Mouse (Mus musculus) lung, embryonic 14.5 days (tissue): ENCODE measurements at regions not wholly inside any gene's neighbourhood (a gene's known extent, or its start where the extent isn't known, plus 50 kb on each side); places are given as distances from the start of the nearest gene placed in this dataset.
A peak's percentile ranks its signal among the peaks of the same experiment; 100 is the strongest.
"Not testable (repeated sequence)": the region's sequence is repeated elsewhere in the genome, so short reads cannot be mapped to it uniquely, and the experiment has no call there.

Experiments used
- ATAC-seq: fragments of 200-750 bp; cut with Nextera tagmentation; 2 replicates; pipeline ENCODE4 v1.8.0; 2017; ENCODE audit warnings: mild to moderate bottlenecking, moderate TSS enrichment, moderate library complexity; ENCODE audit not compliant: insufficient read depth
- DNase-seq: peaks from one replicate; pipeline ENCODE4 v3.0.0-alpha.2; 2015
- H3K27ac ChIP-seq: fragments of 300-500 bp; sonication (generic); 2 replicates; pipeline ENCODE4 v1.5.1; 2014; ENCODE audit warnings: low read depth, mild to moderate bottlenecking, moderate library complexity
- H3K27me3 ChIP-seq: fragments of 300-500 bp; sonication (generic); 2 replicates; pipeline ENCODE4 v1.6.1; 2014; ENCODE audit warnings: low read length, control low read depth; ENCODE audit not compliant: insufficient read depth
- H3K36me3 ChIP-seq: fragments of 300-500 bp; sonication (generic); 2 replicates; pipeline ENCODE4 v1.6.1; 2014; ENCODE audit warnings: control low read depth; ENCODE audit not compliant: insufficient read depth
- H3K4me1 ChIP-seq: fragments of 300-500 bp; sonication (generic); 2 replicates; pipeline ENCODE4 v1.6.1; 2014; ENCODE audit warnings: antibody characterized with exemption, control low read depth; ENCODE audit not compliant: insufficient read depth
- H3K4me2 ChIP-seq: fragments of 300-500 bp; sonication (generic); 2 replicates; pipeline ENCODE4 v1.6.1; 2014; ENCODE audit warnings: mild to moderate bottlenecking
- H3K4me3 ChIP-seq: fragments of 300-500 bp; sonication (generic); 2 replicates; pipeline ENCODE4 v1.5.1; 2014; ENCODE audit warnings: low read depth, low read length
- H3K9ac ChIP-seq: fragments of 300-500 bp; sonication (generic); 2 replicates; pipeline ENCODE4 v1.6.1; 2014
- H3K9me3 ChIP-seq: fragments of 300-500 bp; sonication (generic); 2 replicates; pipeline ENCODE4 v1.6.1; 2016; ENCODE audit warnings: low read depth, low read length, control low read depth
- CTCF ChIP-seq: IDR thresholded peaks from 2 replicates; pipeline ENCODE4 v1.5.1; 2016; ENCODE audit warnings: antibody characterized with exemption, low read depth
- WGBS: fragments of 180-500 bp; shearing (Covaris S2); extraction: QIAGEN DNeasy Blood & Tissue Kit; methylation state at CpG from one replicate; pipeline ENCODE4 v1.1.7; 2014; 5-methylcytosine and 5-hydroxymethylcytosine counted together

GRCm38 (mm10) chr13:118055546-118055945 is 330.9 kb upstream of the B430218F22Rik start:
- not testable (repeated sequence) for H3K27me3 ChIP-seq, H3K4me3 ChIP-seq, H3K36me3 ChIP-seq, H3K4me2 ChIP-seq, H3K27ac ChIP-seq, DNase-seq, H3K9me3 ChIP-seq, H3K4me1 ChIP-seq, ATAC-seq, H3K9ac ChIP-seq
- WGBS: 74% methylated on average over 8 of the region's 8 CpGs

- no peak for TF ChIP-seq CTCF
- ATAC-seq: no peak
- H3K4me1 ChIP-seq: no peaks in the 10 kb centered on the region
Observed at GRCm38 (mm10) chr13:118065518-118065917, 320.9 kb upstream of the B430218F22Rik start.

GRCm38 (mm10) chr13:118068038-118068437 is 318.4 kb upstream of the B430218F22Rik start:
- Histone ChIP-seq H3K4me1 (no peaks in the 10 kb centered on the region), H3K4me3 (no peak overlapping the region), H3K27me3 (no peaks in the 10 kb centered on the region), H3K9ac (no peak overlapping the region), H3K36me3 (no peaks in the 10 kb centered on the region), H3K27ac (no peak overlapping the region), H3K9me3 (no peaks in the 10 kb centered on the region), H3K4me2 (no peak overlapping the region)
- TF ChIP-seq CTCF: no peak
- 83% methylated on average over 2 of the region's 2 CpGs for WGBS
- no peak for ATAC-seq
- DNase-seq: no peak

More at GRCm38 (mm10) chr13:118065518-118065917, 320.9 kb upstream of the B430218F22Rik start:
- no peaks in the 10 kb centered on the region for H3K9me3 ChIP-seq
- no peak overlapping the region for H3K4me2 ChIP-seq
- H3K4me3 ChIP-seq: no peak overlapping the region
- no peaks in the 10 kb centered on the region for H3K27me3 ChIP-seq
- H3K27ac ChIP-seq: no peak overlapping the region
- no peaks in the 10 kb centered on the region for H3K36me3 ChIP-seq
- no peak overlapping the region for H3K9ac ChIP-seq
- no peak for DNase-seq

- H3K9ac ChIP-seq: no peak overlapping the region
- no peak overlapping the region for H3K4me3 ChIP-seq
- no peak for TF ChIP-seq CTCF
- no peak overlapping the region for H3K4me2 ChIP-seq
- no peak overlapping the region for H3K27ac ChIP-seq
- 16% methylated on average over 5 of the region's 5 CpGs for WGBS
- no peaks in the 10 kb centered on the region for H3K36me3 ChIP-seq
- no peaks in the 10 kb centered on the region for H3K27me3 ChIP-seq
- no peaks in the 10 kb centered on the region for H3K9me3 ChIP-seq
- DNase-seq: peak; percentile 46
- ATAC-seq: peak; percentile 75; the same call in 1 of the 2 replicates
- H3K4me1 ChIP-seq: no peaks in the 10 kb centered on the region
Observed at GRCm38 (mm10) chr13:118086306-118086705, 300.1 kb upstream of the B430218F22Rik start.

GRCm38 (mm10) chr13:118086966-118087365 is 299.5 kb upstream of the B430218F22Rik start:
- DNase-seq: no peak
- Histone ChIP-seq H3K27ac (no peak overlapping the region), H3K9ac (no peak overlapping the region), H3K36me3 (no peaks in the 10 kb centered on the region), H3K4me2 (no peak overlapping the region), H3K4me1 (no peaks in the 10 kb centered on the region), H3K9me3 (no peaks in the 10 kb centered on the region), H3K4me3 (no peak overlapping the region), H3K27me3 (no peaks in the 10 kb centered on the region)
- TF ChIP-seq CTCF: no peak
- ATAC-seq: no peak
- 64% methylated on average over 2 of the region's 2 CpGs for WGBS

- no peak for TF ChIP-seq CTCF
- DNase-seq (peak; percentile 51), ATAC-seq (peak; percentile 28; the same call in 1 of the 2 replicates)
- 55% methylated on average over 4 of the region's 4 CpGs for WGBS
- Histone ChIP-seq H3K4me1 (no peaks in the 10 kb centered on the region), H3K27ac (no peak overlapping the region), H3K4me3 (no peak overlapping the region), H3K9ac (no peak overlapping the region), H3K9me3 (no peaks in the 10 kb centered on the region), H3K36me3 (no peaks in the 10 kb centered on the region), H3K4me2 (no peak overlapping the region), H3K27me3 (no peaks in the 10 kb centered on the region)
Observed at GRCm38 (mm10) chr13:118088100-118088499, 298.3 kb upstream of the B430218F22Rik start.

- H3K27ac ChIP-seq: no peak overlapping the region
- H3K4me2 ChIP-seq: no peak overlapping the region
- TF ChIP-seq CTCF: no peak
- H3K9ac ChIP-seq: no peak overlapping the region
- ATAC-seq: no peak
- no peaks in the 10 kb centered on the region for H3K9me3 ChIP-seq
- WGBS: 64% methylated on average over 1 of the region's 1 CpGs
- H3K4me1 ChIP-seq: no peaks in the 10 kb centered on the region
- H3K27me3 ChIP-seq: no peaks in the 10 kb centered on the region
- no peak for DNase-seq
- H3K36me3 ChIP-seq: no peaks in the 10 kb centered on the region
- no peak overlapping the region for H3K4me3 ChIP-seq
Observed at GRCm38 (mm10) chr13:118095174-118095573, 291.3 kb upstream of the B430218F22Rik start.
